Mouse (Mus musculus) cortical plate, adult 2 months (tissue): Measurements from ENCODE around the gene Znrf4. TPM values are rescaled to one million over a fixed set of nuclear protein-coding genes. Genes with fewer than 3 reads are reported as not detected.
A peak's percentile ranks its signal among the peaks of the same experiment; 100 is the strongest.

Experiments
- H3K27ac ChIP-seq: fragments of 200-500 bp; 2 replicates; pipeline ENCODE4 v1.5.1; 2012; ENCODE audit warnings: low read length, control low read depth, inconsistent platforms; ENCODE audit not compliant: insufficient read depth
- H3K4me1 ChIP-seq: fragments of 200-500 bp; 2 replicates; pipeline ENCODE4 v1.6.1; 2011; ENCODE audit warnings: low read length; ENCODE audit not compliant: control insufficient read depth, insufficient read depth
- H3K4me3 ChIP-seq: fragments of 200-500 bp; 2 replicates; pipeline ENCODE4 v1.5.1; 2011; ENCODE audit warnings: mild to moderate bottlenecking, low read length, control low read depth; ENCODE audit not compliant: insufficient read depth
- CTCF ChIP-seq: fragments of 200-500 bp; IDR thresholded peaks from 2 replicates; pipeline ENCODE4 v1.5.1; 2011; ENCODE audit warnings: mild to moderate bottlenecking, control low read depth, low read length; ENCODE audit not compliant: insufficient read depth; ENCODE audit errors: extremely low read depth
- POLR2A ChIP-seq: fragments of 200-500 bp; IDR thresholded peaks from 2 replicates; pipeline ENCODE4 v1.6.1; 2011; ENCODE audit warnings: mild to moderate bottlenecking, low read length, control low read depth; ENCODE audit not compliant: insufficient read depth; ENCODE audit errors: extremely low read depth
- polyA plus RNA-seq: library from polyadenylated mRNA; depleted of rRNA; stranded (reverse); fragments of >200 nt; gene quantifications from 2 replicates; pipeline ENCODE4 v1.2.3, GENCODE M21; 2012

Znrf4 gene
- polyA plus RNA-seq, 1 experiment: not detected

DNA sequence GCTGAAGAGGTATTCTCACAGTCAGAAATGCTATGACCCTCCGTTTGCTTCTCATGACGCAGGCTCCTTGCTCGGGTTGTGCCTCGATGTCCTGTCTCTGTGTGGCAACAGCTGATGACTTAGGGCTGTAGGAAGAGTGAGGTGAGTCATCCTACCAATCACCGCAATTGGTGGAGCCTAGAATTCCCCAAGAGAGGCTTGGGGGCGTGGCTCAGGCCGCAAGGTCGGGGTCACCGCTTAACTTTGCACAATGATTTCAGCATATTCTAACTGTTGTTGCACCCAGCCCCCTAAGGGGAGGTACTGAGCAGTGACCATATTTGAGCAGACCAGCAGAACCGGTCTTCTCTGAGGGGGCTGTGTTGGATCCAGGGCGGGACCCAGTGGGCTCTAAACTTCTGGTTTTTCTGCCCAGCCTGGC is 34.0 kb downstream of the Znrf4 start:
- H3K27ac ChIP-seq: no peak overlapping the region
- no peaks in the 10 kb centered on the region for H3K4me1 ChIP-seq
- no peak for TF ChIP-seq CTCF
- no peak for TF ChIP-seq POLR2A
- no peak overlapping the region for H3K4me3 ChIP-seq

DNA sequence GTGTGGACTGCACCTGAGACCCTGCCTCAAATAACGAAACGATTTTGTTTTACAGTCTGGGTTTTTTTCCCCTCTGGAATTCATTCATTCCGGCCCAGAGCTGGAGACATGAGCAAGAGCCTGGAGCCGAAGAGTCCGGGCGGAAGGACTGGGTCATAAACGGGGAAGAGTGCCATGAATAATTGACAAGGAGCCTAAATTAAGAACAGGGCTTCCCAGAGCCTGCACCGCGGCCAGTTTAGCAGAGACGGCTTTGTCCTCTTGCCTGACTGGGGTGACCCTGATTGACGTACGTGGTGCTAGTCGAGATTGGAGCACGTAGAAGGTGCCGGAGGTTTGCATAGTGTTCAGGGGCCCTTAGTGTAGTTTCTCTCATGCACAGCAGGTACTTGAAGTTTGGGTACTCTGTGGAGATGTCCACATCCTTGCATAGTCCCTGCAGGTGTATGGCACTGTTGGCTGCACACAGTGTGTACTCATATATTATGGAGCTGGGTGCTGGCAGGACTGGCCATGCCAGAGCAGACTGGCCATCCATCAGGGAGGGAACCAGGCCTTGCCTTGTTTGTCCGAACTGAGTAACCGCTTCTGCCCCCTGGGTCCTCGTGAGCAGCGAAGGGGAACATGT is 34.9 kb downstream of the Znrf4 start:
- TF ChIP-seq POLR2A (no peak), CTCF (no peak)
- H3K4me3 ChIP-seq: no peak overlapping the region
- H3K4me1 ChIP-seq: no peaks in the 10 kb centered on the region
- no peak overlapping the region for H3K27ac ChIP-seq

DNA sequence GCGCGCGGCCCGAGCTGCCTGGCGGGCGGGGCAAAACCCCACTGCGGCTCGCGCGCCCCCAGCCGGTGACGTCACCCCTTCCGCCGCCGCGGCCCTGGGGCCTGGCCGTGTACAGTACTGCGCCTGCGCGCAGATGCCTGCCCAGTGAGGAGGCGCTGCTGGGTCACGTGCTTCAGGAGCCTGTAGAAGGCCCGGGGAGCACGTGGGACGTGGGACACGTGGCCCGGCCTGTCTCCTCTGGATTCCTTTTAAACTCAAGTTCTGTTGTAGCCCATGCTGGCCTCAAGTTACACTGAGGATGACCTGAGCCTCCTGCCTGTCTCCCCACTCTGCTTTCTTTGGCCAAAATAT is 35.9 kb downstream of the Znrf4 start, which contains the start of gene Ptprs:
TSS of gene Ptprs (minus strand) at position 82 of the 351 bp plus-strand sequence.
- H3K4me1 ChIP-seq: no peaks in the 10 kb centered on the region
- TF ChIP-seq CTCF (no peak), POLR2A (0 out of 2 replicates have a peak, but pooled peaks have one; percentile 3)
- H3K27ac ChIP-seq: peak within 1 kb of the TSS; percentile 98
- peak within 1 kb of the TSS; percentile 65 for H3K4me3 ChIP-seq

DNA sequence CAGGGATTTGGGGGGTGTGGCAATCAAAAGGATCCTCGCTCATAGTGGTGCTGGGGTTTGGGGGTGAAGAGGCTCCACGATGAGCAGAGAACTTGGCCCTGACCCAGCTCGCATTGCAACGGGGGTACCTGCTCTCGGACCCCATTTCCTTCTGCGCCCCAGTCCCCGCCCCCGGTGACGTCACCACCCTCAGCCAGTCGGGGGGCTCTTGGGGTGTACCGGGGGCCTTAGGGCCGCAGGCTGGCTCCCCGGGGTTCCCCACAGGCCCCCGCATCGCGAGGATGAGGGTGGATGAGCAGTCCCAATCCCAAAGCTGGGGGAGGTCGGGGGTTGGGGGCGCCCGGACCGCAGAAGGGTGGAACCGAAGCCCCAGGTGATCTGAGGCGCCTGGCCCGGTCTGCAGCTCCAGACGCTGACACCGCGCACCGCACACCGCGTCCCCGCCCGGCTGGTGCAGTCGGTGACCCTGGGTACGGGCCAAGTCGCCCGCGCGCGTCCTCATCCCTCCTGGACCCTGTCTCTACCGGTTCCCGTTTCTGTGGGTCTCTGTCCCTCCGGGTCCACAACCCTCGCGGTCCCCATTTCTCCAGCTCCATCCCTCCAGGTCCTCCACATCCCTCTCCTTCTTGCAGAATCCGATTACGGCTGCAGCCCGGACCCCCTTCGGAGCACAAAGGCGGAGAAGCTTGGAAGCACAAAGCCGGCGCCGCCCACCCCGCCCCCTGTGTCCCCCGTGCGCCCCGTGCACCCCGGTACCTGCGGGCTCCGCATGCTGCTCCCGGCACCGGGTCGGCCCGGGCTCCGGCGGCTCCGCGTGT is 36.4 kb downstream of the Znrf4 start:
- Histone ChIP-seq H3K4me1 (peaks cover 3% of the 10 kb centered on the region; the same call in 1 of the 2 replicates), H3K4me3 (peak overlapping the region; percentile 65), H3K27ac (peak overlapping the region; percentile 98)
- TF ChIP-seq POLR2A: 0 out of 2 replicates have a peak, but pooled peaks have one; percentile 4
- no peak for TF ChIP-seq CTCF

DNA sequence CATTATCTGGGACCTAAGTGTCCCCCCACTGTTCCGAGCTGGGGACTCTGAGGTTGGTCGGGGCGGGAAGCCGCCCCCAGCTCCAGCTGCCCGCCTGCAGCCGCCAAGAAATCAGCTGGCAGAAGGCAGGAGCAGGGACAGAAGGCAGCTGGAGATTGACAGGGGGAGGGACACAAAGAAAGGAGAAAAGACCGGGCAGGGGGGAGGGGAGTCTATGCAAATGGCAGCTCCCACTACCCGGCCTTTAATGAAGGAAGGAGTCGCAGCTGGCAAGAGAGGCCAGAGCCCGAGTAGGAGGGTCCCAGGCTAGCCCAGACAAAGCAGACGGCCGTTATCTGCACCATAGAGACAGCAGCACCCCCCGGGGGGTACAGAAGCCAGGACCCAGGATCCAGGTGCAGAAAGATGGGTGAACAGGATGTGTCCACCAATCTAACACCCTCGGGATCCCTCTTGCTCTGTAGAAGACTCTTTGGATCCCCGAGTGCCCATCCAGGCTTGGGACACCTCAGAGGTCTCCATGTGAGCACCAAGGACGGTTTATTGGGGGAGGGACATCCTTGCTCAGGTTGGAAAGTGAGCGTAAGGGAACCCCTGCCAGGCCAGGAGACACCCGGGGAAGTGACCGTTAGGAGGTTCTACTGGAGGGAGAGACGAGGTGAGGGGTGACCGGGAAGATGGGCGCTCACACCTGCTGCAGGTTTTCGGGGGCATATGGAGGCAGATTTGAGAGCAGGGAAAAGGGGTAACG is 37.2 kb downstream of the Znrf4 start:
- Histone ChIP-seq H3K4me1 (peaks cover 7% of the 10 kb centered on the region), H3K27ac (peak overlapping the region; percentile 98), H3K4me3 (peak overlapping the region; percentile 65)
- TF ChIP-seq POLR2A: no peak
- no peak for TF ChIP-seq CTCF

DNA sequence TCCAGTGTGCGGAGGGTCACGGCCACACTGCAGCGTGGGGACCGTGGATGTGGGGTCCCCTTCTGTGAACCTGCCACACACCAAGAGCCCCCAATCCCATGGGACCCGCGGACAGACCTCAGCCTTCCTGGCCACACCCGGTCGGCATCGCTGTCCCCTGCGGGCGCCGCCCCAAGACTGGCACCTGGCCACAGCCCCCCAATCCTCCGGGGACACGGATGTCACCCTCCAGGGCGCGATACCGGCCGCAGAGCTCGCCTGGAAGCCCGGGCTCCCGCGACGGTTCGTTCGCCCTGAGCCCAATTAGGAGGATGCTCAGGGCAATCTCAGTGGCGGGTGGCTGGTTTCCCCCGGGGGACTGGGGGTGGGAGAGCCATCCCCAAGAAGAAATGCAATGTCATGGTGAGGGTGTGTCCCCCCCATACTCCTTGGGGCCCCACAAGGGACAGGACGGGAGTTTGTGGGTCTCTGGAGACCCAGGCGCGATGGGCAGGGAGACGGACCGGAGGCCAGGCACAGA is 37.9 kb downstream of the Znrf4 start:
- TF ChIP-seq CTCF (no peak), POLR2A (no peak)
- peak overlapping the region; percentile 65 for H3K4me3 ChIP-seq
- H3K4me1 ChIP-seq: peaks cover 9% of the 10 kb centered on the region
- peak overlapping the region; percentile 98 for H3K27ac ChIP-seq

DNA sequence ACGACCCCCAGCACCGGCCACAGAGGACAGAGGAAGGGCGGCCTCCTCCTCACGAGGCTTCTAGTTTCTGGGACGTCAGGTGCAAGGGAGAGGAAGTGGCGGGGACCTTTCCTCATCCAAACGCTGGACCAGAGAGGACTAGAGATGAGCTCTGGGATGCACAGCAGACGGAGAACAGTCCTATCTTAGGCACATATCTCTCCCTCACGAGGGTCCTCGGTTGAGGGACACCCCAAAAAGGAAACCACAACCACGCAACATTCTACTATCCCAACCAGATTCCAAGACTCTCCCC is 38.7 kb downstream of the Znrf4 start:
- H3K4me1 ChIP-seq: peaks cover 9% of the 10 kb centered on the region
- H3K4me3 ChIP-seq: peak overlapping the region; percentile 65
- TF ChIP-seq CTCF (no peak), POLR2A (no peak; the same call in 1 of the 2 replicates)
- H3K27ac ChIP-seq: no peak overlapping the region

DNA sequence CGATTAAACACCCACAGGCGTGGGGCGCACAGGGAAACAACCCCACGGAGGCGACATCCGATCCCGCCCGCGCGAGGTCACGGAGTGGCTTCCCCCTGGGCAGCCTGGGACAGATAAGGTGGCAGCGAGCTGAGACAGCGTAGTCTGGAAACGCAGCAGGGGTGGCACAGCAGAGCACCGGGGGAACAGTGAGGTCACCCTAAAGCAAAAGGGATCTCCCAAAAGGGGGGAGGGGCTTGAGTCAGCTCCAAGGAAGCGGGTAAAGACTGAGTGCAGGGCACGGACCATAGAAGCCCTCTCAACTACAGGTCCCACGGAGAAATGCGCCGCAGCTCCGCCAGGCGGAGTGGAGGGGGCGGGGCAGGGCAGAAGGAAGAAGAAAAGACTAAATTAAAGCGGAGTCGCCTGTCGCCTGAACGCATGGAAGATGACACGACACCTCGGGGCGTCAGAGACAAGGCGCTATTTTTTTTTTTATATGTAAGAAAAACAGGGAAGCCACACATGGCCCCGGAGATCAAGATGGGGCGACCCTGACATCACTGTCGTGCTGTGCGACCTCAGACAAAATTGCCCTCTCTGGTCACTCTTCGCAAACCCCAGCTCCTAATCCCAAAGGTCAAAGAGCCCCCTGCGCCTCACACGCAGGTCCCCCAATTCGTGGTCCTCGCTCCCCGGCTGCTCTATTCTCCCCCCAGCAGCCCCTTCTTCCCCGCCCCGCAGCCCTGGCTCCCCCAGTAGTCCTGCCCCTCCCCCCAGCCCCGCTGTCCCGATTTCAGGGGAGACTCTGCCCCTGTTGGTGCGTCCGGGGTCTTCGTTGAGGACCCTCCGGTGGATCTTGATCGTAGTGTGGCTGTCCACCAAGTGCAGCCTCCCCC is 39.3 kb downstream of the Znrf4 start:
- TF ChIP-seq CTCF (peak; percentile 33), POLR2A (no peak)
- Histone ChIP-seq H3K4me3 (peak overlapping the region; percentile 65), H3K4me1 (peaks cover 10% of the 10 kb centered on the region), H3K27ac (no peak overlapping the region)
